ENCODE assay signal across 8 mouse cellular contexts in genomic region chr6:115838745-115839144, GRCm38 (mm10). TPM values are rescaled to one million over a fixed set of nuclear protein-coding genes. Genes with fewer than 3 reads are reported as not detected.
A peak's percentile ranks its signal among the peaks of the same experiment; 100 is the strongest.
DNase-seq lines count a peak whose midpoint lies in the region; ATAC-seq and TF ChIP-seq lines count a peak whose summit lies in the region.

No protein-coding gene starts in this region.

- no peak overlapping the region; the same call in 1 of the 2 replicates for H3K27ac ChIP-seq in cerebellum, adult 2 months (ENCODE audit: insufficient read depth, low read length)
- H3K27ac ChIP-seq in lung, postnatal 0 days (ENCODE audit: low read length) = no peak overlapping the region
- H3K27ac ChIP-seq in limb, embryonic 14.5 days (replicated peaks; ENCODE audit: low read depth, low read length) = no peak overlapping the region
- H3K27ac ChIP-seq in stomach, embryonic 16.5 days (ENCODE audit: low read length) = no peak overlapping the region

- ATAC-seq in lung, postnatal 0 days = peak; percentile 10; the same call in 1 of the 2 replicates
- no peak for ATAC-seq in limb, embryonic 14.5 days (ENCODE audit: low FRiP score, low read depth)
- no peak for ATAC-seq in stomach, embryonic 16.5 days (ENCODE audit: insufficient read depth, low FRiP score)

- H3K36me3 ChIP-seq in lung, postnatal 0 days (ENCODE audit: insufficient read depth, low read length) = no peaks in the 10 kb centered on the region
- H3K36me3 ChIP-seq in limb, embryonic 14.5 days (ENCODE audit: control insufficient read depth, insufficient read depth, low read length) = peaks cover 19% of the 10 kb centered on the region
- H3K36me3 ChIP-seq in stomach, embryonic 16.5 days (ENCODE audit: control insufficient read depth, insufficient read depth, low read length) = 0 out of 2 replicates have a peak, but pooled peaks cover 5% of the 10 kb centered on the region

- WGBS in cerebellum, adult 2 months = 73% methylated on average over 5 of the region's 5 CpGs
- WGBS in lung, postnatal 0 days = 66% methylated on average over 5 of the region's 5 CpGs
- 54% methylated on average over 5 of the region's 5 CpGs for WGBS in limb, embryonic 14.5 days
- WGBS in stomach, embryonic 16.5 days = 66% methylated on average over 5 of the region's 5 CpGs

- intact Hi-C loops in left cerebral cortex, postnatal 36 days (cut with DNase I) = no loop called here

- TF ChIP-seq EP300 in lung, postnatal 0 days (IDR thresholded peaks at IDR 0.05) = no peak

- no peak for DNase-seq in cerebellum, adult 2 months
- DNase-seq in cerebellum, postnatal 10 days = no peak
- DNase-seq in lung, postnatal 0 days (ENCODE audit: low spot score) = no peak
- no peak for DNase-seq in lung, adult 18-20 months
- DNase-seq in limb, embryonic 14.5 days (ENCODE audit: low spot score) = no peak
- DNase-seq in left cerebral cortex, postnatal 36 days (ENCODE audit: low spot score in 2 of 2) = no peak
- DNase-seq in spleen, postnatal 4 days (ENCODE audit: low spot score in 2 of 2) = no peak

- peak overlapping the region; percentile 74 for H3K4me3 ChIP-seq in cerebellum, adult 2 months (replicated peaks; ENCODE audit: insufficient read depth, low read depth, low read length)
- peak overlapping the region; percentile 30; the same call in 1 of the 2 replicates for H3K4me3 ChIP-seq in lung, postnatal 0 days (ENCODE audit: low read depth, low read length)
- H3K4me3 ChIP-seq in limb, embryonic 14.5 days (replicated peaks; ENCODE audit: low read length) = peak overlapping the region; percentile 27
- H3K4me3 ChIP-seq in stomach, embryonic 16.5 days (replicated peaks; ENCODE audit: low read length) = peak overlapping the region; percentile 40; the same call in 1 of the 2 replicates

- no peaks in the 10 kb centered on the region for H3K9me3 ChIP-seq in lung, postnatal 0 days (ENCODE audit: low read length)
- H3K9me3 ChIP-seq in limb, embryonic 14.5 days (ENCODE audit: control insufficient read depth, low read length) = no peaks in the 10 kb centered on the region
- H3K9me3 ChIP-seq in stomach, embryonic 16.5 days (replicated peaks; ENCODE audit: control insufficient read depth, low read length) = no peaks in the 10 kb centered on the region

- peak overlapping the region; percentile 62 for H3K4me2 ChIP-seq in lung, postnatal 0 days (replicated peaks; ENCODE audit: low read depth, low read length)
- peak overlapping the region; percentile 68 for H3K4me2 ChIP-seq in limb, embryonic 14.5 days (replicated peaks; ENCODE audit: low read depth, low read length, severe bottlenecking)
- peak overlapping the region; percentile 66 for H3K4me2 ChIP-seq in stomach, embryonic 16.5 days (ENCODE audit: low read depth, low read length)

- TF ChIP-seq POLR2A in cerebellum, adult 2 months (IDR thresholded peaks at IDR 0.05; ENCODE audit: borderline replicate concordance, insufficient read depth, low read length) = no peak
- TF ChIP-seq POLR2A in limb, embryonic 14.5 days (IDR thresholded peaks at IDR 0.05; ENCODE audit: borderline replicate concordance, extremely low read depth, insufficient read depth, insufficient read length) = no peak

- no peaks in the 10 kb centered on the region; the same call in 1 of the 2 replicates for H3K4me1 ChIP-seq in cerebellum, adult 2 months (ENCODE audit: control insufficient read depth, insufficient read depth, low read length)
- H3K4me1 ChIP-seq in lung, postnatal 0 days (ENCODE audit: insufficient read depth, low read depth, low read length) = peaks cover 4% of the 10 kb centered on the region; the same call in 1 of the 2 replicates
- no peaks in the 10 kb centered on the region for H3K4me1 ChIP-seq in limb, embryonic 14.5 days (ENCODE audit: control insufficient read depth, insufficient read depth, low read length)
- peaks cover 4% of the 10 kb centered on the region for H3K4me1 ChIP-seq in stomach, embryonic 16.5 days (ENCODE audit: control insufficient read depth, insufficient read depth, low read length)

- no peak for TF ChIP-seq CTCF in cerebellum, adult 2 months (IDR thresholded peaks at IDR 0.05; ENCODE audit: borderline replicate concordance, insufficient read depth, low read depth, low read length)
- no peak for TF ChIP-seq CTCF in lung, postnatal 0 days (IDR thresholded peaks at IDR 0.05)

- no peaks in the 10 kb centered on the region for H3K27me3 ChIP-seq in cerebellum, adult 2 months (ENCODE audit: control insufficient read depth, insufficient read depth, low read length)
- H3K27me3 ChIP-seq in lung, postnatal 0 days (replicated peaks; ENCODE audit: insufficient read depth, low read length) = no peaks in the 10 kb centered on the region
- H3K27me3 ChIP-seq in limb, embryonic 14.5 days (ENCODE audit: control insufficient read depth, insufficient read depth, low read length) = no peaks in the 10 kb centered on the region
- H3K27me3 ChIP-seq in stomach, embryonic 16.5 days (ENCODE audit: control insufficient read depth, insufficient read depth, low read length) = no peaks in the 10 kb centered on the region

- H3K9ac ChIP-seq in lung, postnatal 0 days (replicated peaks; ENCODE audit: low read depth) = no peak overlapping the region
- no peak overlapping the region for H3K9ac ChIP-seq in limb, embryonic 14.5 days (ENCODE audit: low read depth, low read length, severe bottlenecking)
- H3K9ac ChIP-seq in stomach, embryonic 16.5 days (ENCODE audit: low read length) = no peak overlapping the region

RNA-seq across cellular contexts. Expression of gene Efcab12, which starts 0.5 kb away (rescaled TPM):
- polyA plus RNA-seq in cerebellum, adult 2 months (2012; rRNA removed) = 5.1 and 5.8 TPM in 2 replicates
- polyA plus RNA-seq in lung, postnatal 0 days (2015; fragmentation: Nextera tagmentation; extraction: Ambion mirVana) = 1.5 and 2.0 TPM in 2 replicates
- 0.58 and 0.70 TPM in 2 replicates for polyA plus RNA-seq in limb, embryonic 14.5 days (2012; rRNA removed)
- 0.19 and 0.39 TPM in 2 replicates for polyA plus RNA-seq in limb, embryonic 14.5 days (2014; fragmentation: Nextera tagmentation; extraction: Ambion mirVana)
- polyA plus RNA-seq in stomach, embryonic 16.5 days (2015; fragmentation: Nextera tagmentation; extraction: Ambion mirVana) = 0.60 and 0.65 TPM in 2 replicates
- total RNA-seq in left cerebral cortex, postnatal 36 days (2021) = 1 to 10 TPM; 3.8 to 5.3 TPM

RNA-seq across cellular contexts. Expression of gene Mbd4, which starts 14.4 kb away (rescaled TPM):
- 9.5 and 10.9 TPM in 2 replicates for polyA plus RNA-seq in cerebellum, adult 2 months (2012; rRNA removed)
- polyA plus RNA-seq in lung, postnatal 0 days (2015; fragmentation: Nextera tagmentation; extraction: Ambion mirVana) = 4.5 and 6.7 TPM in 2 replicates
- polyA plus RNA-seq in limb, embryonic 14.5 days (2012; rRNA removed) = 16.3 and 18.8 TPM in 2 replicates
- 13.0 and 16.4 TPM in 2 replicates for polyA plus RNA-seq in limb, embryonic 14.5 days (2014; fragmentation: Nextera tagmentation; extraction: Ambion mirVana)
- 14.9 and 15.0 TPM in 2 replicates for polyA plus RNA-seq in stomach, embryonic 16.5 days (2015; fragmentation: Nextera tagmentation; extraction: Ambion mirVana)
- total RNA-seq in left cerebral cortex, postnatal 36 days (2021) = 1 to 10 TPM; 8.2 to 9.0 TPM

RNA-seq across cellular contexts. Expression of gene Ift122, which starts 14.5 kb away (rescaled TPM):
- 22.3 TPM in 2 replicates for polyA plus RNA-seq in cerebellum, adult 2 months (2012; rRNA removed)
- 8.3 and 10.4 TPM in 2 replicates for polyA plus RNA-seq in lung, postnatal 0 days (2015; fragmentation: Nextera tagmentation; extraction: Ambion mirVana)
- 21.2 and 23.9 TPM in 2 replicates for polyA plus RNA-seq in limb, embryonic 14.5 days (2012; rRNA removed)
- 17.9 and 18.9 TPM in 2 replicates for polyA plus RNA-seq in limb, embryonic 14.5 days (2014; fragmentation: Nextera tagmentation; extraction: Ambion mirVana)
- 21.0 and 21.1 TPM in 2 replicates for polyA plus RNA-seq in stomach, embryonic 16.5 days (2015; fragmentation: Nextera tagmentation; extraction: Ambion mirVana)
- total RNA-seq in left cerebral cortex, postnatal 36 days (2021) = 10 to 100 TPM; 27.0 to 31.0 TPM

RNA-seq across cellular contexts. Expression of gene Rpl32, which starts 30.2 kb away (rescaled TPM):
- 680 and 720 TPM in 2 replicates for polyA plus RNA-seq in cerebellum, adult 2 months (2012; rRNA removed)
- 1,730 and 1,790 TPM in 2 replicates for polyA plus RNA-seq in lung, postnatal 0 days (2015; fragmentation: Nextera tagmentation; extraction: Ambion mirVana)
- polyA plus RNA-seq in limb, embryonic 14.5 days (2012; rRNA removed) = 2,190 and 2,685 TPM in 2 replicates
- 2,459 and 2,604 TPM in 2 replicates for polyA plus RNA-seq in limb, embryonic 14.5 days (2014; fragmentation: Nextera tagmentation; extraction: Ambion mirVana)
- 1,851 and 2,115 TPM in 2 replicates for polyA plus RNA-seq in stomach, embryonic 16.5 days (2015; fragmentation: Nextera tagmentation; extraction: Ambion mirVana)
- total RNA-seq in left cerebral cortex, postnatal 36 days (2021) = 100 to 1,000 TPM; 444 to 498 TPM
